Mouse (Mus musculus) urinary bladder, postnatal 4 days (tissue): ENCODE results near the gene Pla2g4e.
A peak's percentile ranks its signal among the peaks of the same experiment; 100 is the strongest.

ENCODE experiments used
- DNase-seq, 2 experiments: peaks; one replicate each; pipeline ENCODE4 v3.0.0; 2021 to 2022; ENCODE audit warnings: low spot score in 2 of 2

Gene Pla2g4e

GRCm38 (mm10) chr2:120154361-120154894 is 90.7 kb downstream of the Pla2g4e start, which contains the start of gene Ehd4:
Ehd4 (minus strand) TSS chr2:120154606.
- DNase-seq = peak; percentile 96 to 99

DNA sequence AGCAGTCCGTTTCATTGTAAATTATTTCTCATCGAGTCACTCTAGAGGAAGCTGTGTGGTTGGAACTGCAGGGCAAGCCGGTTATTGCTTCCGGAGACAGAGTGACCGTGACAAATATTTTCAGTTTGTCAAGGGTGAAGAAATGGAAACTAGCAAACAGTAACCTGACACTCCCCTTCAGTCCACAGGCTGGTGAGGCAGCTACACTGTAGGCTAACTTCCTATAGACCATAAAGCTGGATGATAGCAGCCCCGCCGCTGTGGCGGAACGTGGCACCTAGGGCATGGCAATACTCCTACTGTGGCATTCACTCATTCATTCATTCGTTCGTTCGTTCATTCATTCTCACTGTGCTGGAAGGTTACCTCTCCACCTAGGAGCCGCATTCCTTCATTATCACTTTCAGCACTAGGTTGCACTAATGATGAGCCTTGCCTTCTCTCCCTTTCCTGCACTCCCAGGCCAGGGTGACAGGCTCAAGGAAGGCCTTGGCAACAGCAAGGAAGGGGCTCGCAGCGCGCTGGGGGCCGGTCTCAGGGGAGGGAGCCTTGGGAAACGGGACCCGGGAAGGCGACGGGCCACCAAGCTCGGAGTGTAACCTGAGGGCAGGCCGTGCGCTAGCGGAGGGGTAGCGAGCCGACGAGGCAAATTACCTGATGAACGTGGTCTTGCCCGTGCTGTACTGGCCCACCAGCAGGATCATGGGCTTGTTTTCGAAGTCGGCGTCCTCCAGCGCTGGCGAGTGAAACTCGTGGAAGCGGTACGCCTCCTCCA is 91.4 kb downstream of the Pla2g4e start:
- no peak for DNase-seq

DNA sequence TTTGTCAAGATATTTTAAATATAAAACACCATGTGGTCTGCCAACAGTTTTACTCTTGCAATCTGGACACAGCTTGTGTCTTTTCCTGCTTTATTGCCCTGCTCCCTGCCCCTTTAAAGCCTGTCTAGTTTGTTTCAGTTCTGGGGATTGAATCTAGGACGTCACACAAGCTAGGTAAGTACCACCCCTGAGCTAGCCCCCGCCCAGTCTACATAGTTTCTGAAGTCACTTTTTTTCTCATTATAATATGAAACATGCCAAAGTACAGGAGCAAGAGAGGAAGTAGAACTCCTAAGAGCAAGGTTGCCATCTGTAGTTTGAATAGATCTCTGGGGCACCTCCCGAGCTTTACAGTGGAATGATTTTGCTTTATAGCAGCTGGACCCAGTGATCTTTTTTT is 94.6 kb downstream of the Pla2g4e start:
- no peak for DNase-seq

DNA sequence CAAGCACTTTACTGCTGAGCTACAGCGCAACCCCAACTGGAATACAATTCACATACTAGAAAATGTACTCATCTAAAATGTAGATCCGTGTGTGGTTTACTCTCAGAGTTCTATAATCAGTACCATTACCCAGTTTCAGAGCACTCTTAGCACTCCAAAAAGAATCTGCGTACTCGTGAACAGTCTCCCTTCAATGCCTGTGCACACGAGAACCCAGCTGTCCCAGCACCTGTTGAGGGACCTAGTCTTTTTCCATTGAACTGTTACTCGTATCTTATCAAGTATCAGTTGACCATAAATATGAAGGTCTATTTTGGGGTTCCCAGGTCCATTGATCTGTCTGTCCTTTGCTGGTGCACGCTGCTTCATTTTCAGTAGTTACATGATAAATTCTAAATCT is 95.5 kb downstream of the Pla2g4e start:
- no peak for DNase-seq

DNA sequence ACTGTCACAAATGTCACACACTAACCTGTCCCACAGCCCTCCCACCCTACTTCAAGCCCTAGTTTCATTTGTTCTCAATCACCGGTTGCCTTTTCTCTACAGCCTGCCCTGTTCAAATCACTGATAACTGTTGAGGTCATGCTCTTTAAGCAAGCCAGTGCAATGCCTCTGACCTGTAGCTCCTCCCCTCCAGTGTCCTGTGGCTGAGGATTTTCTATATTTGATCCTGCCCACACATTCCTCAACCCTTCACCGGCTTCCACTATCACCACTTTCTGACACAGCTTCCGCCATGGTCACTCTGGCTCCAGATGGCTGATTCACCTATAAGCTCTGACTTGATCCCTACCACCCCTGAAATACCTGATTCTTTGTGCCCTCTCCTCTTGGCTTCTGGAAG is 97.1 kb downstream of the Pla2g4e start:
- no peak for DNase-seq

DNA sequence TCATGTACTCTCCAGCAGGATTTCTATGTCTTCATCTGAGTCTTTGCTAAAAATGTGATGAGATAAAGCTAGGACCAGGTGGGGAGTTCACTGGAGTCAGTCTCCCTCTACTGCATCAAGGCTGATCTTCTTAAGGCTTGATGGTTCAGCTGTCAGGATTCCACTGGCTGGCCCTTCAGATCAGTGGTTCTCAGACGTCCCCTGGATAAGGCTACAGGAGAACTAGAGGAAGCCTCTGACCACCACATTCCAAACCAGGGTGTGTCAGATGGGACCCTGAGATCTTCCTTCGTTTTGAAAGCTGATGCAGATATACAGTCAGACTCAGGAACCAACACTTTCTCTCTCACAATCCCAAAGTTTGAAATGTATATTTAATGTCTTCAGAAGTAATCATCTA is 97.8 kb downstream of the Pla2g4e start:
- DNase-seq = no peak

GRCm38 (mm10) chr2:120146543-120146942 is 98.6 kb downstream of the Pla2g4e start:
- DNase-seq = no peak

- no peak for DNase-seq
These were observed 100.7 kb downstream of the Pla2g4e start for GRCm38 (mm10) chr2:120144390-120144789.

DNA sequence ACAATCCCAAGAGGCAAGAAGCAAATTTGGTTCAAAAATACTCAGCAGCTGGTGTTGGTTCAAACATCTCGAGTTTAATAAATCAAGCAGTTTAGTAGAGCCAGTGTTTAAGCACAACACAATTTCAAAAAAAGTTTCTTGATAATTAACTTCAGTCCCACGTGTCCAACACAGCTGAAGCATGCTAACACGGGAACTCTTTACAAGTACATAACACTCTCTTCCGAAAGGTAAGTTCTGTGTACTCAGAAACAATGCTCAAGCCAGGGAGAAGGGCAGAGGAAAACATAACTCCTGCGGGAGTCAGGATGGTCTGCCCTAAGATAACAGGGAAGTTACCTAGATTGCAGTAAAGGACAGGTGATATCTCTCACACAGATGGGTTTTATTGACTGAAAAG is 102.8 kb downstream of the Pla2g4e start:
- DNase-seq = no peak

- DNase-seq = no peak
These were observed 103.5 kb downstream of the Pla2g4e start for GRCm38 (mm10) chr2:120141671-120142070.

DNA sequence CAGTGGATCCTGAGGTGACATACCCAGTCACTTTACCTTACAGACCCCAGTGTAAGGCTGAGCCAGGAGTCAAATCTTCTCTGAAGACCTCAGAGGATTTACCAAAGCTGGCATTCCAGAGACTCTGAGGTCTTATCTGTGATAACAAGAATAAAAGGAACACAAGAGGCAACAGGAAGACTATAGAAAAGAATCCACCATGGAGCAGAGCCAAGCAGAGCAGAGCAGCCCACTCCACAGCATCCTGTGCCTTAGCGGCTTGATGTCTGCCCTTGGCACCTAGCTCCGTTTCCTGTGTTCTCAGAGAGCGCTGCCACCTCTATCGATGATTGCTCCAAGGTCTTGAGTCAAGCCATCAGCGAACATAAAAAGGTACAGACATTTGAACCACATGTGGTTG is 104.8 kb downstream of the Pla2g4e start:
- no peak for DNase-seq

DNA sequence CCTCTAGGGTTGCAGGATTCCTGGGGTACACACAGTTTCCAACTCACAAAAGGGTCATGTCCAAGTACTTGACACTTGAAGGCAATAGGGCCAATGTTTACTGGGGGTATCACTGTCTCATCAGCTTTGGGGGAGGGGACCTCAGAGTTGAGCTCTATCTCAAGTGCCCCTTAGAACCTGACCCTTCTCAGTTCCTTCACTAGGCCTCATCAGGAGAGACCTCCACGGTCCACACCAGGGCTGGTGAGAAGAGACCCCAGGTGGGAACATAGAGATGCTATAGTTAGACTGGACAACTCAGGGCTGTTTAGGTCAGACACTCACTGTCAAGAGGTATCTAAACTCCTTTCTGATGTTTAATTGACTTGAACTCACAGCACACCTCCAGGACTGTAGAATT is 106.0 kb downstream of the Pla2g4e start:
- DNase-seq = no peak

DNA sequence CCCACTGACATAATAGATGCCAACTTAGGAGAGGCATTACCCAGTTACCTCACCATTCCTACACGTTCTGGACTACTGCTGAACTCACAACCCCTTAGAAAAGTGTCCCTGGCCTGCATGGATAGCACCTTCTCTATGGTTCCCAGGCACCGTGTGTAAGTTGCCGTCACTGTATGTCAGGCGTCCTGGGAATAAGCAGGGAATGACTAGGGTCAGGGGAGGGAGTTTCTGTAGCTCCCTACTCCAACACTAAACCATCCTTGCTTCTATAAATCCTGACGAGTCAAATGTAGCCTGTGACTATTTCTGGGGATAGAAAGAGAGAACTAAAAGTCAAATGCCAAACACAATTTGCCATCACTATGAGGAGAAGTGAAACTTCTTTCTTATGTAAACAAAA is 107.9 kb downstream of the Pla2g4e start:
- DNase-seq = no peak

DNA sequence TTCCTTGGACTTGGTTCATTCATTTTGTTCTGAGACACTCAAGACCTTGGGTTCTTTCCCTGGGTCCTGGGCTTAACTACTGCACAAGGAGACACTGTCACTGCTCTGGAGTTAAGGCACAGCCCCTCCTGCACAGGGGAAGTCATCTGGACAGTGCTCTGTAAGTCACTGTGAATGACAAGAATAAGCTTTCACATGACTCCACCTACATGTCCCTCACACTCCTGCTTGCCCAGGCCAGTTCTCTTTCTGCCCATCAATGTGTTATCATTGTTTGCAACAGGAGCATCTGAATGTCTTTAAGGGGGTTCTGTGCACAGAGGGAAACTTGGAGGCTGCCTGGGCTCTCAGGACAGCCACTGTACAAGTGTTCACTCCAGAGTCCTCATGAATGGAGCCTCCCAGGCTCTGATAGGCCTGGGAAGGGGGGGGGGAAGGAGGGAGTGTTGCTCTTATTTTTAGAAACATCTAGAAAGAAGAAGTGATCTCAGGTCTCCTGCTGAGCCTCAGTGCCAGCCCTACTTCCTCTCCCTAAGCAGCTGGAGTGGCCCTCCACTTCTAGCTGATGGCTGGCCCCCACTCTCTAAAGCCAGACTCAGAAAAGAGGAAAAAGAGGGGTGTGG is 110.6 kb downstream of the Pla2g4e start:
- DNase-seq = no peak

- DNase-seq = no peak
These were observed 113.3 kb downstream of the Pla2g4e start for GRCm38 (mm10) chr2:120131881-120132280.

DNA sequence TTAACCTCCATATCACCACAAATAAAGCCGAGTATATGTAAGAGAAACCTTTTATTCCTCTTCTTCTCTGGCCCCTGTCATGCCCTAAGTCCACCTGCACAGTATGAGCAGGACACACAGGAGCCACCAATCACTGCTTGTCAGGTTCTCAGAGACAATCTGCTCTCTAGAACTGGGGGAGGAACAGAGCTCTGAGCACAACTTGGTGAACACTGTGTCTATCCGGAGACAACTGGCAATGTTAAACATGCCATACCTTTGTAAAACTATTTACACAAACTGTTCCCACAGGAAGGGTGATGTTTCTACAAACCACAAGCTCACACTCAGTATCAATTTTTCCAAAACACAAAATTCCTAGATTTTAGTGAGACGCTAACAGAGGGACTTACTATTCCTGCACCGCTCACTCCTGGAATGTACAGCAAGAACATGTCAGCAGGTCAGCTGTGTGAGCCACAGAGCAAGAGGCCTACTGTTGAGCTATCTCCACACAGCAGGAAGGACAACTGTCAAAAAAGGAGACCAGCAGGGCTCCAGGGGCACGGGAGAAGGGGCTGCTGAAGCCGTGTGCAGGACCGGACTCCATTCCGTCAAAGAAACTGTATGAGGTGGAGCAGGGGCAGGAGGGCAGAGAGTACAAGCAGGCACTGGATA is 115.8 kb downstream of the Pla2g4e start:
- DNase-seq = no peak

DNA sequence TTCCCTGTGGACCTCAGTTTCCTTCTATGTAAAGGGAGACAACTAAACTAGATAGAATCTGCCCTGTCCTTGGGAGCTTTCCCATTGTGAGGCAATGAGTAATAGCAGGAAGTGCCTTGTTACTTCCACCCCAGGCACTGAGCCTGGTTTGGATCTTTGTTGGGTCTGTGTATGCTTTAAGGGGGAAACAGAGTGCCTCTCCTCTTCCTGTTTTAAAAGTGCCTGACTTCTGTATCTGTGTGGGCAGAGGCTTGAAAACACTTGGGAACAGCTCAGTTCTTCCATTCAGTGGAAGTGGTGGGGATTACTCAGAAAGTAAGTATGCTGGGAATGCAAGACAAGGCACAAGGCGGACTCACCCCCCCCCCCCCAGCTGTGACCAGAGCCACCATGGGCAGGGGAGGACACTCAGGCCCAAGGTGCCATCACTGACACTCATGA is 116.5 kb downstream of the Pla2g4e start:
- no peak for DNase-seq

DNA sequence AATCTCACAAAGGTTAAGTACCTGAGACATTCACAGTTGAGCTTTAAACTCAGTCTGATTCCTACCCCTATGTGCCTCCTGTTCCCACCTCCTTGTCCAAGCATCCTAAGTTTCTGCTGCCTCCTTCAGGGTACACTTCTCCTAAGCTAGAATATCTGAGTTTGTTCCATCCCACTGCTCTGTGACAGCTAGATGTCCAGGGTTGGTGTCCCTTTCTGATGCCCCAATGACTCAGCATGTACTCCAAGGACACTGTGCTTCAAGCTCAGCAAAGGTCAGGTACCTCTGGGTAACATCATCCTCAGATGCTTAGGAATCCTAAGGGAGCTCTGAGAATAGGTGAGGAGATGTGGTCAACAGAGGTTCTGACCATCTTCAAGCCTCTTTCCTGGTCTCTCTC is 117.1 kb downstream of the Pla2g4e start:
- DNase-seq = no peak

- DNase-seq = no peak
These were observed 118.2 kb downstream of the Pla2g4e start for GRCm38 (mm10) chr2:120126901-120127300.

- no peak for DNase-seq
These were observed 118.7 kb downstream of the Pla2g4e start for GRCm38 (mm10) chr2:120126408-120126807.

DNA sequence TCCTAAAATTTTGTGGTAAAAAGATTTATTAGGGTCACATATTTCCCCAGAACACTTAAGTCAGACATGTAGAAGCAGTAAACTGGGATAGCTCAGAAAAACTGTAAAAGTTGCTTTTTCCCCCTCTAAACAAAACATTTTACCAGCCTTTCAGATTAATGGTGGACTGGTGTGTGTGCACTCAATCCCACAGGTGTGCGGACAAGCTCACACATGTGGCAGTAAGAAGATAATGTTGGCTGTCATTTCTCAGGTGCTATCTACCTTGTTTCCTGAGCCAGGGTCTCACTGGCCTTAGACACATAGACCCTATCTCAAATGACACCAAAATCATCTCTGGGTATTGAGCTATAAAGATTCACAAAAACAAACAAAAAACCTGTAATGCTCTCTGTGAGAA is 119.7 kb downstream of the Pla2g4e start:
- no peak for DNase-seq

- DNase-seq = no peak
These were observed 120.2 kb downstream of the Pla2g4e start for GRCm38 (mm10) chr2:120124946-120125345.

DNA sequence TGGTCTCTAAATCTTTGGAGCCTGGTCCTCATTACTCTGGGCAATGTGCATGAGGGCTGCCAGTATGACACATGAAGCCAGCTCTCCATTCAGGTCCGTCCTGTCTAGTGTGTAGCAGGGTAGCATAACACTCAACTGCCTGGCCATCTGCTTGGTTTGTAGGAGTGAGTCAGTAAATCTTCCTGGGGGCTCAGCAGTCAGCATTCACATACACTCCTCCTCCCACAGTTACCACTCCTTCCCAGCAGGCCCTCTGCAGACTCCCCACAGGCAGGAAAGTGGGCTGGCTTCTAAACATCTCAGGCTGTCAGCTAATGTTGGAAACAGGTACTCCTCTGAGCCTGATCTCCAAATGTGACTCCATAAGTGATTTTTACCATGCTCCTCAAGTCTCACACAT is 121.0 kb downstream of the Pla2g4e start:
- no peak for DNase-seq
